Mouse (Mus musculus) induced T-regulatory cell, adult 2 months (primary cell): ENCODE data around the gene Ttc28.

Source experiments
- DNase-seq: peaks from one replicate; pipeline ENCODE4 v3.0.0-alpha.2; 2012; ENCODE audit warnings: low read depth

The Ttc28 gene

DNA sequence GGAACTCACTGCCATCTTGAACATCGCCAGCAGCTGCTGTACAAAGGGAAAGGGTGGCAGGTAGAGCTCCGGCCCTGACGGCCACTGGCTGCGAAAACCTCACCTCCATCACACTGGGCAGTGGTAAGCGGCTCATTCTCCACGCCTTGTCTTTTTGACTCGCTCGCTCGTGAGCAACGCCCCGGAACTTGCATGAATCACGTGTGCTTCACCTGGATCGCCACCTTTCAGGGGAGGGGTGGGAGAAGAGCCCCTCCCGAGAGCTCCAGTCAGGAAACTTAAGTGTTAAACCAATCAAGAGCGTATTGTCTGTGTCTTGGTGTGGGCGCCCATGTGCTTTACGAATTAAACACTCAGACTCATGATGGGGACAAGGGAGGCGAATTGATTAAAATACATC is 252.0 kb downstream of the Ttc28 start:
- no peak for DNase-seq

DNA sequence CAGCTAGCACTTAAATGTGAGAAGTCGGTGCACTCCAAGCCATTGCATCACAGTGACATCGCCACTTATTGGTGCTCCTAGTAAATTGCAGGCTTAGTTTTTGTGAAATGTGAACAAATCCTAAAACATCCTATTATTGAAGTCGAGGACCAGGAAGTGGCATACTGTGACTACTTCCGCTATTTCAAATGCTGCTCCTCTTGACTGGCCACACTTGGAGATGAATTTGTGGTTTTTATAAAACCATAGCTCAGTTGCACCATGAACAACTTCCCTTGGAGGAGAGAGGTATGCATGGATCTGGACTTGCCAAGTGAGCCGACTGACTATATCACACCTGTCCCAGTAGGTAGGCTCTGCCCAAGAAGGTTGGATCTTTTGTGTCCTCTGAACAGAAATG is 253.5 kb downstream of the Ttc28 start:
- DNase-seq = no peak

DNA sequence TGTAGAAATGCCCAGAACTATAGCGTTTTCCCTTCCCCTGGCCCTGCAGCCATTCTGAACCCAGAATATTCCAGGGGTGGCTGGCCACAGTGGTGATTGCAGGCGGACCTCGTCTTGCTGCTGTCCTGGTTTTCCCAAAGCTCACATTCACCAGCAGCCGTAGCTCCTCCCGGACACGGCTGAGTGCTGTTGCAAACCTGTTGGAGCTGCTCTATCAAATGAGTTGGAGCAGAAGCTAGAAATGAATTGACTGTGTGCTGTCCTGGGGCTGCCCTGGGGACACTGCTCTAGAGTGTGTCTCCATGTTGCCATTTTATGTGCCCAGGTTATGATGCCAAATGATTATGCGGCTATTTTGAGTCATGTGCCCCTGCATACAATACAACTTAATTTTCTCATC is 254.2 kb downstream of the Ttc28 start:
- no peak for DNase-seq

DNA sequence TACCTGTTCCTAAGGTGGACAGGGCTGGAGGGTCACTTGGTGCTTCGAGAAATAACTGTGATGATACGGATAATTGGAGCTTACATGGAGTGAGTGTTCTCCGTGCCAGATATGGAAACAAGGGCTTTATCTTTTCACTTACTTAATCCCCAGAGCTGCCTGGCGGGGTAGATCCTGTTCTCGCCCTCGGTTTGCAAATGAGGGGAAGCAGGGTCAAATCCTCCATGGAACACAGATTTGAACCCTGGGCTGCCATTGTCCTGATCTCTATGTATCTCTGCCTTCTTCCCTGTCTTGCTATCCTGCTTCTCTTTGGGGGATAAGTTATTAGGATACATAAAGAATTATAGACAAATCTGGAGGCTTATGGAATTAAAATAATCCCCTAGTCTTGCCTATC is 257.7 kb downstream of the Ttc28 start:
- DNase-seq = no peak

DNA sequence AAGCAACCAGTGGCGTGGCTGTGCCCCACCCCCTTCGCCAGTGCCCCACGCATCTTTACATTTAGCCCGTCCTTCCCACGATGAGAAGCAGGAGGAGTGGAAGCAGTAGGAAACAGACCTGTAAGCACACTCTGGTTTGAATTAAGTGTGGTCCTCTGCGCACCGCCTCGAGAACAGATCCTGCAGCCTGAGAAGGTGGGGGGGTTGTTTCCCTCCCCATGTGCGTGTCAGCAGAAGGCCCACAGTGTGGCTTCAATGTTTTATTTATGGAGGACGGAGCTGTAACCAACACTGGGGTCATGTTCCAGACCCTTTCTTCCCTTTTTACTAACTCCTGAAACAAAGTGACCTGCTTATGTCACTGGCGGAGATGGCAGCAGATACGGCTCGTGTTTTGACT is 258.1 kb downstream of the Ttc28 start:
- DNase-seq = no peak

DNA sequence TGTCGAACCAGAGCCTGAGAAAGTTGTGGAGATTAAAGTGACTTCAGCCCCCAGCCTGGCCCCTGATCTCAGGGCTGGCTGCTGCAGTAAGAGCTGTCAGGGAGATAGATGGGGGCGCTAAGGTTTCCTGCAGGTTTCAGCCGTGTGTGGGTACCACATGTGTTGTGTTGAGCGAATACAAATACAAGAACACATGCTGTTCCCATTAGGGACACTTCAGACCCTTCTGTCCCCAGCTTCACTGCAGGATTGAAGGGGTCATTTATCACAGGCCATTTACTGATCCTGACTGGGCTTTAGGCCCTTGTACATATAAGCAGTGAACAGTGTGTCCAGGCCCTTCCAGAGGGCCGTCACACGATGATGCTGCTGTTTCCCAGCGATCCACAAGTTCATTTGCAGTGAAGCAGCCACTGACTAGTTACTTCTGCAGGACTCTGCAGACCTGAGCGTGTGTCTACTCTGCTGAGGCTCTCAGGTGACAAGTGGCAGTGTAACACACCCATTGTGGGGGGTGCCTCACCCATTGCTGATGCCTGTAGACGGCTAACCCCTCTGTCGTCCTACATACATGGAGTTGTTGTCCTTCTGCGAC is 258.7 kb downstream of the Ttc28 start:
- DNase-seq = no peak

DNA sequence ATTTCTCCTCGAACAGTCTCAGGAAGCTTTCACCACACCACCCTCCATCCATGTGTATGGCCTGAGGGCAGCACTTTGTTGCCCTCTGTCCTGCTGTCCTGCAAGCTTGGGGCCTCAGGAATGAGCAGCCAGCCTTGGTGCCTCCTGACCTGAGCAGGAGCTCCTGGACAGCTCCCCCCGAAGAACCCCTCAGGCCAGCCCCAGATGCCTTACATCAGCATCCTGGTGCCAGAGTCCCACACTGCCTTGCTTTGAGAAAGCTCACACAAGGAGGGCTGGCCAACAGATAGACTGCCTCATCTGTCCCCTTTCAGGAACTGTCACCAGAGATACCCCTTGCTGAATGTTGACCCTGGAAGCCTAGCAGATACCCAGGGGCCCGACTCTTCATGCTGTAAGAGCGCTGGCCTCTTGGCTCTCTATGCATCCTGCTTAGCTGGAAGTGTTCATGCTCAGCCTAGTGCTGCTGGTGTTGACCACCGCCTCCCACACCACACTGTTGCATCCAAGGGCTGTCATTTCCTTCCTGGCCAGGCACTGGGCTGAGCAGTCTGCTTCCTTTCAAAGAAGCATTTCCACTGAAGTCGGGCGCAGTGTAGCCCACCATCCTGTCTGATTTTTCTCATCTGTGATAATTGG is 259.4 kb downstream of the Ttc28 start:
- DNase-seq = no peak

DNA sequence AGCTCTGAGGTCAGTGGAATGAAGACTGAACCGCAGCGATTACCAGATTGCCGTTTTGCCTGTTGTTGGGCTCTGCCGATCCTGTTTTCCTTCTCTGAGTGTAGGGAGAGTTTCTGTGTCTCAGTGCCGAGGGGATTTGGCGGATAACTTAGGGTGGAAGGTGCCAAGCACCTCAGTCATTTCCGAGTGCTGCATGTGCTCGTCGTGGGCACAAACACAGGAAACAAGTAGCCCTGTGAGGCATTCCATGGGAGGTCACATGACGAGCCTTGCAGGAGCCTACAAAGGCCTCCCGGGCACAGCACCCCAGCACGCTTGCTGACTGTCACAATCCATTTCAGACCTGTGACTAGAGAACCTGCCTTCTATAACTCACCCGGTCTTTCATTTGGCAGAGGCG is 260.0 kb downstream of the Ttc28 start:
- DNase-seq = no peak

DNA sequence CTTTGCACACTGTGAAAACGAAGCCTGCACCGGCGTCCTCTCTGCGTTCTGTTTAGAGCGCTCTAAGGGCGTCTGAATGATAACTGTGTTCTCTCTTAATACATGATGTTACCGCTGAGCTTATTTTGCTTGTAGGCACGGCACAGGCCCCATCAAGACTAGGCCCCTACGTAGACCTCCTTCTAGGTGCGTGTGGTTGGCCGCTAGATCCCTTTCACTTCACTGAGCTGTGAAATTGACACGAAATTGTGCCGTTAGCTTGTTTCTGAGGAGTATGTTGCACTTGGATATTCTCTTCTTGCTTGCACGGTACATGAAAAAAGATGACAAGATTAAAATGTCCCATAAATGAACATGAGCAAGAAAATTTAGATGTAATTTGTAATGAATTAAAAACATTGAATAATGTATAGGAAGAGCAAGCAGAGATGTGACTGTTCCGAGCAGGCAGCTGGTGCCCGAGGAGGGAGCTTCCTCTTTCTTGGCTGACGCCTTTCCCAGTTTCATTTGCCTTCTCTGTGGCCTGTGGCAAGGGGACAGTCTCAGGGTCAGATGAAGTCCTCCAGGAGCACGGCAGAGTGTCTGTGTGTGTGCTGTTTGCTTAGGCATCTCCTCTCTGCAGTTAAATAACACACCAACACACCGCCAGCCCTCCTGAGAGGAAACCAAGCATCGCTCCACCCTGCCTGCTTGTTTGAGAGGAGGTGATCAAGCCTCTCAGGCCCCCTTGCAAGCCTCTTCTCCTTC is 261.7 kb downstream of the Ttc28 start:
- DNase-seq = no peak

DNA sequence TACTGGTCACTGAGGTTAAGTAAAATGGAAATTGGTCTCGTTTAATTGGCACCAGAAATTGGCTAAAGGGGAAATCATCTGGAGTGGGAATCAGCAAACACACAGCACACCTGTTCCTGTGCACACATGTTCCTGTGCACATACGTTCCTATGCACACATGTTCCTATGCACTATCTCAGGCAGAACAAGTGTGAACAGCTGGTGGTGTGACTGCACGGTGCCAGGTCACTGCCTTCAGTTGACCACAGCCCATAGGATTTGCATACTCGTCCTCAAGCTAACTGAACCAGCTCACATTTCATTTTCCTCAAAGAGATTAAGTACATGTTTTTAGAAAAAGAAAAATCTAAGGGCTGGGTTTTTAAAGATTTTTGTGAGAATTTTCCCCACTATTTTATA is 263.2 kb downstream of the Ttc28 start:
- DNase-seq = no peak

DNA sequence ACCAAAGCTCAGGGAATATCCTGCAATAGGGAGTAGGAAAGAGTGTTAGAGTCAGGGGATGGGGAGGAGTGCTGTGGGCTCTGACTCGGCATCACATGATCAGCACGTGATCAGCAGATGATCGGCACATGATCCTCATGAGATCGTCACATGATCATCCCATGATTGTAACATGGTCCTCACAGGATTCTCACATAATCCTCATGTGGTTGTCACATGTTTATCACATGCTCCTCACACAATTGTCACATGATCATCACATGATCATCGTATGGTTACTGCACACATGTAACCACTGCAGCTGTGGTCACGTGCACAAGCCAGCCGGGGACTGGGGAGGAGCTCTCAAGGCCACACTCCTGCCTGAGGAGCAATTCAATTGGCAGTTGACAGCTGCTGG is 264.8 kb downstream of the Ttc28 start:
- DNase-seq = no peak

DNA sequence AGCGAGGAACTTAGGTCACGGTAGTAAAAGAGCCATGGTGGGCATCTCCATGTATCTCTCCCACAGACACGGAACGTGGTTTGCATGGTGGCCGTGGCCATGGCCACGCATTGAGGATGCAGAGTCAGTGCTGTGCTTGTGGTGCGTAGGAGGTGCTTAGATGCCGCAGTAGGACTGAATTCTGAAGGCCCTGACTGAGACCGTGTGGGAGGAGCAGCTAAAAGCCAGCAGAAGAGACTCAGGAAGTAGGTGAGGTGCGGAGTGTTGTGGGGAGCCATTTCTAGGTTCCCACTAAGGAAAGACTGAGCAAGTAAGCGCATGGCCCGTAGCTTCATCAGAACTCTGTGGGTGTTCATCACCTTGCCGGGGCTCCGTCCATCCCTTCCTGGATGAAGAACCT is 271.0 kb downstream of the Ttc28 start:
- peak; percentile 28 for DNase-seq

DNA sequence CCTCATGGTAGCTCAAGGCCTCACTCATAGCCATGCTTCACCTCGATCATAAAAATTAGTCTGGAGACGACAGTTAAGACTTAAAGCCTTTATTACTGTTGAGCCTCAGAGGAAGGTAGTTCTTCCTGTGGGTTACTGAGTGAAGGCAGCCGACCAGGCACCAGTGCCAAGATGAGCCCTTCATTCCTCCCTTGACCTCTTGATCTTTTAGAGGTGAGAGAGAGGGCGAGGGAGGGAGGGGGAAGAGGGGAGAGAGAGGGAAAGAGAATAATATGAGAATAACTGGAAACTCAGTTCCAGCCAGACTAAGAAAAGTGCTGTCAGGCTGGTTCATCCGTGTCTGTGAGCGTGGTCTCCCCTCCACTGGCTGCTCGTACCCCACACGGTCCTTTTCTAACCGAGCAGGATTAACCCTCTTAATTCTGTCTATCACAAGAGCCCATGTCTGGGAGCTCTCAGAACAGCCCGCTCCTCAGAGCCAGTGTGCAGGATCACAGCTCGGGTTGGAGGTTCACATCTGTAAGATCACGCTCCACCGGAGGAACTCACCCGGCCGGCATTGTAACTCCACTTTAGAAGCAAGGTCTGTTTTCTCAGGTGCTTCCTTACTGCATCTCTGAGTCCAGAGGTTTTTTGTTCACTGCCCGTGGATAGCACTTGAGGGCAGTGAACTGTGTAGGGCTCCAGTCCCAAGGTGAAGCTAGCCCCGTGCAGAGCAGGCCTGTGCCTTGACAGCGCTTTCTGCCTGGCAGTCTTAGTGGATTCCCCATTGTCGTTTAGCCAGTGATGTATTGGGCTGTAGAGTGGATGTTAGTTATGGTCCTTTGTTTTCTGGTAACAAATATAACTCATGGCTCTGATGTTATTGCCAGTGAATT is 272.5 kb downstream of the Ttc28 start:
- no peak for DNase-seq

DNA sequence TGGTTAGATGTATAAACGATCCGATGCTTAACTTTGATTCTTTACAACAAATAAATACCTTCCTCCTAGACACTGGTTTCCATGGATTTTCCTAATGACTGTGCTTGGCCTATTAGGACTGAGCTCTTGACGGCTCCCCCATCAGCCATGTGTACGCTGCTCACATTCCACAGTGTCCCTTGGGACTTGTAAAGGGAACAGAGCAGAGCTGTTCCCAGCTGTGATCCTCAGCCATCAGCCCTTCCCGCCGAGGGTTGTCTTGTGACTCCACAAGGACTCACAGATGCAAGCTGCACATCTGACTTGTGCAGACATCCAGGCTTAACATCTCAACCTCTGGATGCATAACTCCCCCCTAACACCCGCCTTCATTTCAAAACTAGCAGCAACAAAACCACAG is 275.0 kb downstream of the Ttc28 start:
- no peak for DNase-seq

DNA sequence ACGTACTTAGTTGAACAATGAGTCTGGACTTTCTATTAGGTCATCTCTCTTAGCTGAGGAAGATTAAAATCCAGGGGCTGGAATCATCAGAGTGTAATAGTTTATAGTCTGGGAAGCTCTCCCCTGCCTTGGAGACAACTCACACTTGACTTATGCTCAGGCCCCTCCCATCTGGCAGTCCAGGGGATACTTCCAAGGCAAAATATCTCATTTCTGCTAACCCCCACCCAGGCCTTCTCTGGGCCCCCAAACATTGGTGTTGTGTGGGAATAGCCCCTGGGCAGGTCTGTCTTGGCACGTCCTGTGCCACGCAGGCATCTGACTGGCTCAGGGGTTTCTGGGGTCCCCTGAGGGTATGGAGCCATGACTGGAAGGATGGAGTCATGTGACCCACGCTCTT is 275.7 kb downstream of the Ttc28 start:
- DNase-seq = no peak

DNA sequence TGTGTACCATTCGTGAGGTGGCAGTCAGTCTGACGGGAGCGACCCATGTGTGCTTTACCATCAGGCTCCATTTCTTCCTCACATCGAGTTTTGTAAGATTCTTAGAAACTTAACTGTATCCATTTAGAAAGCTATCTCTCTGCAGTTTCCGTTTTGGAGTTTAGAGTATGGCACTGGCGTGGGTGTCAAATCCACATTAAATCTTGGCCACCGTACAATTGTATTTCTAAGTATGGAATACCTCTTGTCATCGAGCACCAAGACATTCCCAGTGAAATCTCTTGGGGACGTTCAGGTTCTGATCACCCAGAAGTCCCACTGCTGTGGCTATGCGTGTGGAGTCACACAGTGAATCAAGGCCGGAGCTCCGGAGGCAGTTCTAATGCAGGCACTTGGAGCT is 276.3 kb downstream of the Ttc28 start:
- no peak for DNase-seq

DNA sequence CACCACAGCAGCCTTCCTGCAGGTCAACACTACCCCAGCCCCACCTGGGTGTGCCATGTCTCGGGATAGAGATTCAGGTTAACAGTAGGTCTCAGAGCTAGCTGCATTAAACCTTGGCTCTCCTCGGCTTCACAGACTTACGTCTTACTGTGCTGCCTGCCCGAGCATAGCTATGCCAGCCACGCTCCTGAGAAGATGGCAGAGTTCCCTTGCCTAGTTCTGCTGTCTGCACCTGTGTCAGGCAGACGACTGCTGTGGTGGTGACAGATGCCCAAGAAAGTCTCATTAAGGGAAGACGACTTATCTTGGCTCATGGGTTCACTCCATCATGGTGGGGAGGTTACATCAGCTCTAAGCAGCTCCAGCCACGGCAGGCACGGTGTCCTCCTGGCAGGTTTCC is 278.7 kb downstream of the Ttc28 start:
- DNase-seq = no peak

DNA sequence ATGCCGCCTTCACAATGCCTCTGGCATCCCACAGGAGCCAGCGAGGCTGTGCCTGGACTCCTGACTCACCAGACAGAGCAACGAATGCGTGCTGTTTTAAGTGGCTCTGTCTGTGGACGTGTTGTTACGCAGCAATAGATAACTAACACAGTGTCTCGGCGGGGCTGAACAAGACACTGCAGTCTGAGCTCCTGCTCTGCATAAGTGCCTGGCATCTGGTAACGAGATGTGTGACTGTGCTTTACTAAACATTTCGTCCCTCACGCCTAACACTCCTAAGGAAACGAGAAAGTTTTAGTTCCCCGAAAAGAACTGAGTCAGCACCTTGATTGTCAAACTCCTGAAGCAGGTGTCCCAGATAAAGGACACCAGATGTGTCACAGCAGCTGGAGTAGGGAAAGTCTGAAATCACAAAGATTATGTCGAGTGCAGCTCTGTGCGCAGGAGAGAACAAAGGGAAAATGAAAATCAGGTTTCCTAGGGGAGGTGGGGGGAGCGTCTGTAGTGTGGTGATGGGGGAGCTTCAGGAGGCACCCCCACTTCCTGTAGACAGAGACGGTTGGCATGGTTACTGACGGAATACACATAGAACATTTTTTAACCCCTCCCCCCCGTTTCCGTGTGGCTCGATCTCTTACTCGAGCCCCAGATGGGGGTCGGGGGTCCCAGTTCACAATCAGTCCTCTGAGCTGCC is 280.2 kb downstream of the Ttc28 start:
- peak; percentile 90 for DNase-seq

DNA sequence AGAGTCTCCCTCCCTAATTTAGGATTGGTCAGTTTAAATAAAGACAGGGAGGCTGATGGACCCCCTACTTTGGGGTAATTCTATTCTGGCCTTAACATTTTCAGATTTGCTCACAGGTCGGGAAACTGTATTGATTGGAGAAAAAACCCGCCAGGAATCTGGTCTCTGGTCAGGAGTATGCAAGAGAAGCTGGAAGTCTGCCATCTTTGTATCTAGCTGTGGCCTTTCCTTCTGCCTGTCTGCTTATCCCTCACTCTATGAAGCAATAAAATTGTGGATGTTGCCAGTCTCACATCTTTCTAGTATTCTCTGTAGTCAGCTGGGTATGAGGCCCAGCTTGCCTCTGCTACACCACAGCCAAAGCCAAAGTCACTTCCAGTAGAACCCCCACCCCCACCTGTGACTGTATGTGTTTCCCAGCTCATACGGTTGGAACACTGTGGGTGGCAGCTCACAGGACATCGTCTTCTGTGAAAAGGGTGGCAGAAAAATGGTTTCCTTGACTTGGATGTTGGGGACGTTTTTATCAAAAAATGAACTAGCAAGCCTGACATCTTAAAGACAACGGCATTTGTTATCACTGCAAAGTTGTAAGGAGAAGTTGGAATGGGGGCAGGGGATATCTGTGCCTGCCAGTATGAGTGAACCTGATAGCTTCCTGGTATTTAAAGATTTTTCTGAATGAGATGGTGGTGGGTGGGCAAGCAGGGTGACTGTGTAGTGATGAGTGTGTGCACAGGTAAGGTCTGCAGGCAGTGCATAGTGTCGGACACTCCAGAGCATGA is 281.7 kb downstream of the Ttc28 start:
- DNase-seq = no peak

DNA sequence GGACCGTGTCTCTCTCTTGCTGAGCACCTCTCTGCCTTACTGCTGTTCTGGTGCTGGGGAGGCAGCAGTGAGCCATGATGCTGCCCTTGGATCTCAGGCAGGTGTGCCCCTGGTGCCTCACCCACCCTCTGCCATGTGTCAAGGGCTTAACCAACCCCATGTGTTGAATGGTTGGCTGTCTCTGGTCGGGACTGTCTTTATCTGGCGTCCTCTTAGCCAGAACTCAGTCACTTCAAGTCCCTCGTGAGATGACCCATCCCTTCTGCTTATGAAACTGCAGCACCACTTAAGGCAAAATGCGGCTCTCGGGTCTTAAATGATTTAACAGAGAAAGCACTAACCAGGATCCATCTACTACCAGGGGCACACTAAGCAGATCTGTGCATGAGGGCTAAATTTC is 283.3 kb downstream of the Ttc28 start:
- no peak for DNase-seq

DNA sequence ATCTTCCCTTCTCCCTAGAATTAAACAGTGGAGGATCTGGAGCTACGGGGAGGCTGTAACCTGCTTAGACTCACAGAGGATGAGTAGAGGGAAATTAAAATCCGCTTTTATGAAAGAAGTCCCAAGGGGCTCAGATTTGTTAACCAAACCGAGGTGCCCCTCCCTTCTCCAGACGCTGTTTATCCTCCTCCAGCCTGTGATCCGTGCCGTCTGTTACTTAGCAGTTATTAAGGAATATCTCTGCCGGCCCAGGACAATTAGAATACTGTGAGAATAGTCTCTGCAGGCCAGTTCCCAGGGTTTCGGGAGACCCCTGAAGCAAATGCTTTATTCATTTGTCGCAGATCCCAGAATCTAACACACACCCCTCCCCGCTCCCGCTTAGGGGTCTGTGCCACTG is 283.8 kb downstream of the Ttc28 start:
- no peak for DNase-seq
